Mouse (Mus musculus) lung, postnatal 25 days (tissue): ENCODE data around the gene Anxa6.
A peak's percentile ranks its signal among the peaks of the same experiment; 100 is the strongest.
"Not testable (repeated sequence)": the region's sequence is repeated elsewhere in the genome, so short reads cannot be mapped to it uniquely, and the experiment has no call there.

Experiments
- DNase-seq: peaks from one replicate; pipeline ENCODE4 v3.0.0; 2022; ENCODE audit warnings: low spot score

The Anxa6 gene

DNA sequence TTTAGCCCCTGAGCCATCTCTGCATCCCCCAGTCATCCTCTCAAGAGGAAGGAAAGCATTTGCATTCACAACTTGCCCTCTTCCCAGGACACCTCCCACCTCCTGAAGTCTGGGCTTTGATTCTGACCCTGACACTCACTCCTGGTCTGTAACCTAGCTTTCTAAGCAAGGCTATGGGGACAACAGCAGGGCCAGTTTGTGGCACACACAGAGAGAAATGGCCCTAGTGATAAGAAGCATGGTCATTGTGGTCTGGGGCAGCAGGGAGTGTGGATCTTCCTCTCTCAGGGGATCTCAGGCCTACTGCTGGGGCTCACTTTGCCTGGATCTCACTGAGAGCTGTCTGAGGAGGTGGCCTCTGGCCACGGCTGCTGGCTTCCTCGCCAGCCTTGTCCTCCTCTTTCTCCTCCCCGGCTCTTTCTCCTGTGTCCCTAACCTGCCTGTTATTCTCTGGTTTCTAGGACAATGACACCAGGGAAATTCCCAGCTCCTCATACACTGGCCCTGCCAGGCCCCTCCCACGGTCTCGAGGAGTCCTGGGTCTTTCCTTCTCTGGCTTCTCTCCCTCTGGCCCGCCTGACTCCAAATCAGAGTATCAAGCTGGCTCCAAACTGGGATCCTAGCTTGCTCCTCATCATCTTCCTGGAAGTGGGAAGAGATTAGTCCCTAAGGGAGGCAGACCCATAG, 71.9 kb downstream of the Anxa6 start:
- DNase-seq, result no peak

DNA sequence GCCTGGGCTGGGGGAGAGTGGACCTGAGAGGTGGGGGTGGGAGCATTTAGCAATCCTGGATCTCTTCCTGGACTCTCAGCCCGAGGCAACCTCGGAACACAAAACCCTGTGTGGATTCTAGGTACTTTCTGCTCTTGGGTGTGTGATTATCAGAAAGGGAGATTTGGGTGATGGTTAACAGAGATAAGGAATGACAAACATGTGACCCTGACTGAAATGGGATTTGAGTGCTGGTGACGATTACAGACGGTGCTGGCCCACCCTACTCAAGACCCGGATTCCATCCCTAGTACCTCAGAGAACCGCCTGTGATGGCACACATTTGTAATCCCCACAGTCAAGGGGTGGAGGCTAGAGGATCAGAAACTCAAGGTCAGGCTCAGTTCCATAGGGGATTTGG, 73.0 kb downstream of the Anxa6 start:
- DNase-seq, result no peak

DNA sequence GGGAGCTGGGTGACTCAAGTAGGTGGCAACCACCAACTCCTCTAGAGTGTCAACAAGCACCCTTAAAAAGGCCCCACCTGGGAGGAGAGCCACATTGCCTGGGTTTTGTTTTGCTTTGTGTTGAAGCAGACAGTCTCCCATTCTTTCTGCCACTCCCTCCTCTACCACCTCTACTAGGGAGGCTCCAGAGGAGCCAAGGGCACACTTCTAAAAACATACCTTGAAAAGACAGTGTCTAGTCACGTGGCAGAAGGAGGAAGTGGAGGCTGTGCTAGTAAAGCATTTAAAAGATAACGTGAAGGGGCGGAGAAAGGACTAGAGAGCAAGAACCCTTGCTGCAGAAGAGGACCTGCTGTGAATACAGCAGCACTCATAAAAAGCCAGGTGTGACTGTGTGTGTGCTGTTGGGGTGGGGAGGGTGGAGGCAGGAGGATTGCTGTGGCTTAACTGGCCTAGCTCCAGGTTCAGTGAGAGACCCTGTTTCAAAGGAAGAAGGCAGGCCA, 74.6 kb downstream of the Anxa6 start:
- peak; percentile 70 for DNase-seq

DNA sequence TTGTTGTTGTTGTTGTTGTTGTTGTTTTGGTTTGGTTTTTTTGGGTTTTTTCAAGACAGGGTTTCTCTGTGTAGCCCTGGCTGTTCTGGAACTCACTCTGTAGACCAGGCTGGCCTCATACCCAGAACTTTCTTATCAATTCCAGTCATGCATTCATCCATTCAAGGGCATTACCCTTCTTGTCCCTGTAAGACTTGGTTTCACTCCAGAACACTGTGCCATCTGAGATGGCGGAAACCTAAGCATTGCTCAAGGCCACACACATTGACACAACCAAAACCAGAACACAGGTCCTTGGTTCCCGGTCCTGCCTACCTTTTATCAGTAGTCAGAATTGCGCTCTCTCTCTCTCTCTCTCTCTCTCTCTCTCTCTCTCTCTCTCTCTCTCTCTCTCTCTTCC, 75.5 kb downstream of the Anxa6 start:
- not testable (repeated sequence) for DNase-seq

DNA sequence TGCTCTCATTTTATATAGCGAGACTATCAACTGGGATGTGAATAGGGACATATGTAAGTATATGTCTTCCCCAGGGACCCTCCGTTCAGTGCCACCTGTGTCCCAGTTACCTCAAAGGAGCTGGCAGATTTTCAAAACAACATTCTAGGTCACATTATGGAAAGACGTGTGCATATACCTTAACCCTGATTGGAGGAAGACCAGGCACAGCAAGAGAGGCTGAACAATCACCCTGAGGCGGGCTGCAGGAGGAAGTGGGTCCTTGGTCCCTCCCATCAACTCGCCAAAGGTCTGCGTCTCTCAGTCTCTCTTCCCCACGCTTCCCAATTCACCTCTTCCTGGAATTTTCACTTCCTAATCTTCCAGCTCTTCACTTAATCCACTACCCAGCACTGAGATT, 76.3 kb downstream of the Anxa6 start:
- peak; percentile 15 for DNase-seq

DNA sequence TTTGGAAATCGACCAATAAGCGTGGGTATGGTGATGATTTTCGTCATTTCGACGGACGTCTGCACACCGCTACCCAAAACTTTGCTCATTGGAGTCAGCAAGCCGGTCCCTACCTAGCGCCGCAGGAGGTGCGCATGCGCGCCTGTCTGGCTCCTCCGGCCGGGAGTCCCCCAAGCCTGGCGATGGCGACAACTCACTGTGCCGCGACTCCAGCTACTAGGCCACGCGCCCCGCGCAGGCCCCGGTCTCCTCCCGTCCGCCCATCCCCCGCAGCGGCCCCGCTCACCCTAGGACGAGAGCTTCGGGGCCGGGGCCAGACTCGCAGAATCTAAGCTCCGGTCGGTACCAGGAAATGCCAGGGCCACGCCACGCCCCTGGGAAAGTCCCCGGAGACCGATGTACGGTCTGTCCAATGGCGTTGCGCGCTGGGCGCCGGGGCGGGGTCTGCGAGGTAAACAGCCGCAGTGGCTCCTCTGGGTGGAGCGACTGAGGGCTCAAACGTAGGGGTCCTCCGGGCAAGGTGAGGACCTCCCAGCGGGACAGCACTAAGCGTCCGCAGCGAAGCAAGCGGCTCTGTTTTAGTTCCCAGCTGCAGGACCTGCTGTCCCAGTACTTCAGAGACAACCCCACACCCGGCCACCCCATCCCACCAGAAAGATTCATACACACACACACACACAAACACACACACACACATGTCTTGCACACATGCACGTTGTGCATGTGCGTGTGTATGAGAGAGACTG, 77.3 kb downstream of the Anxa6 start:
- peak; percentile 99 for DNase-seq

DNA sequence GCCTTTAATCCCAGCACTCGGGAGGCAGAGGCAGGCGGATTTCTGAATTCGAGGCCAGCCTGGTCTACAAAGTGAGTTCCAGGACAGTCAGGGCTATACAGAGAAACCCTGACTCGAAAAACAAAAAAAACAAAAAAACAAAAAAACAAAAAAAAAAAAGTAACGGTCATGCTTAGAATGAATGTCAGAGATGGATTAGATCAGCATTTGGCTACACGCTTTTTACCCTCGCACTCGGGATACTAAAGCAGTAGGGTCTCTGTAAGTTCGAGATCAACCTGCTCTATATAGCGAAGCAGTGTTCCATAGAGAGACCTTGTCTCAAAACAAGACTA, 77.9 kb downstream of the Anxa6 start:
- DNase-seq, result not testable (repeated sequence)

DNA sequence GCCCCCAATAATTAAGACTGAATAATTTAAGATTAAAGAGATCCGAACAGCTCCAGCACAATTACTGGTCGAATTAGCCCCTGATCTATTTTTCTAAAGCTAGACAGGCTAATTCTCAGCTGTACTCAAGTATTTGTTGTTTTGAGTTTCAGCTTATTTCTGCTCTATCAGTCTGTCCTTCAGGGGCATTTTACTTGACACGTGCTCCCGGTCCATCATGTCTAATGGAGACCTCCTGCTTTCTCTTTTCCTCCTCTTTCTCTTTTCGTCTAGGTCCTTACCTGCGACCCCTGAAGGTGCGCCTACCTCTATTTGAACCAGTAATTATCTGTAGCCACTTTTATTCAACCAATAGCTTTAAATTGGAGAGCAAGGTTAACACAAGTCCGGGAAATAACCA, 78.5 kb downstream of the Anxa6 start:
- no peak for DNase-seq

DNA sequence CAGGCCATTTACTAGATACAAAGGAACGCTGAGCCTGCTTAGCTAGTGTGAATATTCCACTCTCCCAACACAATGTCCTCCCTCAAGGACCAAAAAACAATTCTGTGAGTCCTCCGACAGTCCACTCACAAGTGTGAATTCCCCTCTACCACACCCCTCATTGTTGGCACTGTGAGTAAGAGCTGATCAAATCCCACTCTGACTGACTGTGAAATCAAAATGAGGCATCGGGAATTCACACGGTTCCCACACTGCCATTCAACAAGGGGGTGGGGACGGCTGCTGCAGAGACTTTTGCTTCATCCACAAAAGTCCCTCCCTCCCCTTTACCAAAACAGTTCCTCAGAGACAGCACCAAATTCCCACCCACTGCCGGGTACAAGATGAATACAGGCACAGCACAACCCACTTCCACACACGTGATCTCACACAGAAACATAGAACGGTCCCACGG, 79.2 kb downstream of the Anxa6 start:
- DNase-seq, result peak; percentile 22

DNA sequence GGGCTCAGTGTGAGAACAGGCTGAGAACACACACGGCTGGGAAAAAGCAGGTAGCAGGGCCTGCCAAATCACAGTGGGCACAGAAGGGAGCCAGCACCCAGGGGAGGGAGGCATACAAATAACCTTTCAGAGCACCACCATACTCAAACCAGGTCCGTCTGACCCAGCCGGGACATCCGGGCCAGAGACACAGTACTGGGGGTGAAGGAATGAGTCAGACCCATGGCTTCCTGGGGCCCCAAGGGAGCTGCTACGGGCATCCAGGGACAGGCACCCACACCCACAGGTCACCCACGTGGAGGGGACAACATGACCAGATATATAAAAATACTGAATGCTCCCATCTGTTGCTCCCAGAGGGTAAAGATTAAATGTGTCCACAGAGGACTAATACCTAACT, 80.6 kb downstream of the Anxa6 start:
- DNase-seq, result no peak

DNA sequence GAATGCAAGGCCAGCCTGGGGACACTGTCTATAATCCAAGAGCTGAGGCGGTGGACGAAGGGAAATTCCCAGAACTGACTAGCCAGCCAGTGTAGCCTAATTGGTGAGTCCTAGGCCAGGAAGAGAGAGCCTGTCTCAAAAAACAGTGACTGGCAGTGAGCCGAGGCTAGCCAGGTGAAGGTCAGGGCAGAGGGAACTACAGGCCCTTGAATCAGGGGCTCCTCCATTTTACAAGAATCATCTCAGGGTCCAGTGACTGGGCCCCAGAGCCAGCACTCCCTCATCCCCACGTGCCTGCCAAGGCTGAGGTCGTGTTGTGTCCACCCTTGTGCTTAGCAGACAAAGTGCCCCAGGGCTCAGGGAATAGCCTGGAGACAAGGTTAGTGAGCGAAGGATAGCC, 82.6 kb downstream of the Anxa6 start:
- DNase-seq, result no peak

DNA sequence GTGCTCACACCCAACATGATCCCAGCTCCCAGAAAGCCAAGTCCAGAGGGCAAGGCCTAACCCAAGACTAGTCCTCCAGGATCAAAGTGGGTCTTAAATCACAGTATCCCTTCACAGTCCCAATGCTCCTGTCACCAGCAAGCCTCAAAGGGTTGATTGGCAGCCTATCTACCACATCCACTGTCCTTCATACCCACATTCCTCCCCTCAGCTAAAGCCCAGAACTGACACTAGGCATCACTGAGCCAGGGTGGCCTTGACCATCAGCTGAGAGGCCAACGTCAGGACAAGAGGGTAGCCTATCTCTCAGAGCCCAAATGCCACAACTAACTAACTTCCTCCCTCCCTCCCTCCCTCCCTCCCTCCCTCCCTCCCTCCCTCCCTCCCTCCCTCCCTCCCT, 83.5 kb downstream of the Anxa6 start:
- no peak for DNase-seq

DNA sequence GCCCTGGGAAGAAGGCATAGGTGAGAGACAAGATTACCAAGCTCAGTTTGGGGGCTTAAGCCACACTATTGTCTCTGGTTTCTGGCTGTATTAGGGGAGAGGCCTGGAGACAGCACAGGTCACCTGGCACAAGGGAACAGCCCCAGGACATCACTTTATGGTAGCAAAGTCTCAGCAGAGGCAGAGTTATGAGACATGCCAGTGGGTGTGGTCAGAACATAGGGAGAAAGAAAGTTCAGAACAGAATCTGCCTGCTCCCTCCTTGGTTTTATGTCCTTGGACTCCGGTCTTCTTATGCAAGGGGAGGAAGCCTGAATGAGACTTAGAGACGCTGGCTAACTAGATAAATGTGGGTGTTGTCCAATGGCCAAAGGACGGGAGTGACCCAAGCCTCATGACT, 88.5 kb downstream of the Anxa6 start:
- no peak for DNase-seq

DNA sequence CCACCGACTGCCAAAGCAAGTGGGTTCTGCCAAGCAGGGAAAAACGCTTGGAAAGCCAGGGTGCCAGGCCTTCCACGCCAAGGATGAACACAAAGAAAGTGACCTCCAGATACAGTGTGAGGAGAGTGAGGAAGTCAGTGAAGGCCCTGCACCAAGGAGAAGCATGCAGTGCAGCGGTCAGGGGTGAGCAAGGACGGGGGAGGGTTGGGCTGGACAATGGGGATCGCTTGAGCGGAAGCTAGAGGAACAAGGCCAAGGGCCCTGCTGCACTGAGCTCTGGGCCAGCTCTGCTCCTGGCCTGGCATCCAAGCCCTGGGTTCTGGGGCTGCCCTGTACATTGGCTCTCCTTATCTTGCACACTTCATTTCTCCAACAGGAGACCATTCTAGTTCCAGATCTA, 93.2 kb downstream of the Anxa6 start:
- no peak for DNase-seq

DNA sequence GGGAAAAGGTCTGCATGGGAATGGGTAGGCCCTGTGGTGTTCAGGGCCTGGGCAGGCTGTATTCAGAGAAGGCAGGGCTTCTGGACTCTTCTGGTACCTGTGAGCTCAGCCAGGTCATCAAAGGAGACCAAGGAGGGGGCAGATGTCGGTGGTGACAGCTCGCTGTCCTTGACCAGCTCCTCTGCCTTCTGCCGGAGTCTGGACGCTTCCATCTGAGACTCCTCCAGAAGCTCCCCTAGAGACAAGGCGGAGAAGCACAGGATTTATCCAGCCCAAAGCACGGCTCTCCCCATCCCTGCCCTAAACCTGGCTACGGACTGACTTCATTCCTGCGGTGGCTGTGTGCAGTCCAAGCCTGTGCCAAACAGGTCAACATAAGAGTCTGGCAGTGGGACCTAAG, 93.7 kb downstream of the Anxa6 start:
- no peak for DNase-seq

DNA sequence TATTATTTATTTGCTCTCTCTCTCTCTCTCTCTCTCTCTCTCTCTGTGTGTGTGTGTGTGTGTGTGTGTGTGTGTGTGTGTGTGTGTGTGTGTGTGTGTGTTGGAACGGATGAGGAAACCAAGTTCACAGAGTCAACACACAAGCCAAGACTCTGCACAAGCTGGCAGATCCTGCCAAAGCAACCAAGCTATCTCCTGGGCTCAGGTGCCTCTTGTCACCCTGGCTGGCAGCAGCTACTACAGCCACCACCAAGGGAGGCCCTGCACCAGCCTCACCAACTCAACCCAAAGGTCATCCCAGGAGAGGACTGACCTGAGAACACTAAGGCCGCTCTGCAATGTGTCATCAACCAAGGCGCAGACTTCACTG, 96.5 kb downstream of the Anxa6 start:
- no peak for DNase-seq

DNA sequence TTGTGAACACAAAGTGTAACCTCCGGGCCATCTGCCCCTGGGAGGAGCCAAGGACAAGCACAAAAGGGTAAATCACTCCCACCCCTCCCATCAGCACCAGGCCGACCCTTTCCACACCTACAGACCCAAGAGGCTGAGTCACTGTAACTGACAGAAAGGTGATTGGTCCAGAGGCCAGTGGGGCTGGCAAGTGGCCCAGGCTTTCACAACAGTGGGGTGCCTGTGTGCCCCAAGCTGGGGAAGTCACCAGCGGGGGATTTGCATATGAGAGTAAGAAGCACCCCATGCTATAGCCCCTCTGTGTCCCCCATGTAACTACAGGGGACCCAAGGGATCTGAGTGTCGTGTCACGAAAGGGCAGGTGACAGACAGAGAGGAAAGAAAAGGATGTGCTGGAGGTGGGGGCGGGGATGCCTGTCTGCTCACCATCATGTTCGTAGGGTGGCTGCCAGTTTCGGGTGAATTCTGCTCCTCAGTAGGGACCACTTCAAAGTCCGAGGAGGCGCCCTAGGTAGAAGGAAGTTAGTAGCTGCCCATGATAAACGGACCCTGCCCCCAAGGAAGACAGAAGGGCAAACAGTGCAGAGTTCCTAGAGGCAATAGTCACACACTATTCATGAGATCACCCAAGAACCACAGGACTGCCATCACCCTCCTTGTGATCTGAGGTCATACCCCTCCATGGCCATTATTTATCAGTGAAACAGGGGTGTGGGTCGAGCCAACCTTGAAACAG, 97.0 kb downstream of the Anxa6 start:
- peak; percentile 59 for DNase-seq

DNA sequence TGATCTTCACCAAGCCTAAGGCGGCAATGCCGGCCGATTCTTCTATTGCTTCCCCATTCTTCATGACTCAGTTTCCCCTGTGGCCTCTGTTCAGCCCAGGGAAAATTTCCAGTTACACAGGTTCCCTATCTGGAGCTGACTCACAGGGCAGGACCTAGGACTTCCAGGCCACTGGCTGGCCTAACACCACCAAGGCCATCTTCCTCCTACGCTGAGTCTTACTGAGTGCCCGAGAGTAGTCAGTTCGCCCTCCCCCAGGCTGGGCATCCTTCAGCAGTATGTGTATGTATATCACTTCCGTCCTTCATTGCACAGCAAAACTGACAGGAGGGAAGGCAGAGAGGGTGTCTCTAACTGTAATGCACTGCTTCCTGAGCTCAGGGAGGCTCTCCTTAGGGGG, 99.0 kb downstream of the Anxa6 start:
- DNase-seq, result no peak

DNA sequence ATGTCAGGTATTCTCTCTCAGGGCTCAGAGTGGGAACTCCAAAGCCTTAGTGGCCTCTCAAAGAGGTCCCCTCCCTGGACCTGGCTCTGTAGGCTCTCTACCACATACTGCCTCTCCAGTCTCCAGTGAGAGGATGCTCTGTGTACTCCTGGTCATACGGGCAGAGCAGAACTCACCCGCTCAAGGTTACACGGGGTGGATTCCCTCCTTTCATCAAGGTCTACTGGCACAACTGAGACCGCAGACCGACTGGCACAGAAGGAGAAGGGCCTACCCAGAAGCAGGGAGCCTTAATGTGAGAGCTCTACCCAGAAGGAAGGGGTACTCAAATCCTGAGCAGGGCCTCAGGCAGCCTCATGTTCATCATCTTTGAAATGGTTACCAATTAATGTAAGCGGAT, 100.7 kb downstream of the Anxa6 start:
- DNase-seq, result no peak

DNA sequence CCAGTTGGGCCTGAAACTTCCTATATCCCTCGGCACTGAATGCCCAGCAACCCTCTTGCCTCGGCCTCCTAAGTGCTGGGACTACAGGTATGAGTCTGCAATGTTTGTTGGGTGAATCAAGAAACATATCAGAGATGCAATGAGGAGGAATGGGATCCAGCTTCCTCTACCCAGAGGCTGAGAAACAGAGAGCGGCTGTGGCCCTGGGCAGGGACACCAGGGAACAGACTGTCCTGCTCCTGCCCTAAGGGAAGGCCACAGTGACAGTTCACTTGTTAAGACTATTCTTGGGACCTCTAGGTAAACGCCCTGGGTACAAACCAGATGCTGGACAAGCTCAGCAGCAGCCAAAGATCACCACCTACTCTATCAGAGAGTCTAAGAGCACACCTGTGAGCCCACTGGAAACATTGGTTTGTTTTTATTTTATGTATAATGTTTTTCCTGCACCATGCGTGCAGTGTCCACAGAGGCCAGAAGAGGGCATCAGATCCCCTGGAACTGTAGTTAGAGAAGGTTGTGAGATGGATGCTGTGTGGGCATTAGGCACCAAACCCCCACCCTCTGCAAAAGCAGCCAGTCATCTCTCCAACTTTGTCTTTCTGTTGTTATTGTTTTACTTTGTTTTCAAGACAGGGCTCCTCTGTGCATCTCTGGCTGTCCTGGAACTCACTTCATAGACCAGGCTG, 101.7 kb downstream of the Anxa6 start:
- peak; percentile 55 for DNase-seq

DNA sequence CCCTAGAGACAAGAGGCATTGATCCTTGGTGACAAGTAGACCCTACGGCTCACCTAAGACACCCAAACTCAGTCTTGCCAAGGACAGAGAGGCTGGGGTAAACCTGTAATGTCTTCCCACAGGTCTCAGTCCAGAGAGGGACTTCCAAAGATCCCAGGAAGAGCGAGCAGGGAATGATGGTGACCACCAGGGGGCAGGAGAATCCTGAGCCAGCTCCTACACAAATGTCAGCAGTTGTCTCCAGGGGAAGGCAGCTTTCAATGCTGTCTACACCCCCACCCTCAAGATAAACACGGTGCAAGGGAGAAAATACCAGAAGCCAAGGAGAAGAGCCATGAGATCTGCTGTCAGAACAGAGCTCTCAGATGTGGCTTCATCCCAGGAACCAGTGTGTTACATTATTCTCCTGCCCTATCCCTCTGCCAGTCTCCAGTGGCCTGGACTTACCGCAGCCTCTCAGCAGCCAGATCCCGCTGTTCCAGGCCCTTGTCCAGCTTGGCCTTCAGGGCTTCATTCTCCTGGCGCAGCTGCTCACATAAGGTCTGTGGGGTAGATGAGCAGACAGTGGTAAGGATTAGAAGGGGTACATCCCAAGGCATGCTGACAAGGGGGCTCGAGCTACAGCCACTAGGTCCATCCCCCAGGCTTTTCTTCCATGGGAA, 102.8 kb downstream of the Anxa6 start:
- peak; percentile 45 for DNase-seq

DNA sequence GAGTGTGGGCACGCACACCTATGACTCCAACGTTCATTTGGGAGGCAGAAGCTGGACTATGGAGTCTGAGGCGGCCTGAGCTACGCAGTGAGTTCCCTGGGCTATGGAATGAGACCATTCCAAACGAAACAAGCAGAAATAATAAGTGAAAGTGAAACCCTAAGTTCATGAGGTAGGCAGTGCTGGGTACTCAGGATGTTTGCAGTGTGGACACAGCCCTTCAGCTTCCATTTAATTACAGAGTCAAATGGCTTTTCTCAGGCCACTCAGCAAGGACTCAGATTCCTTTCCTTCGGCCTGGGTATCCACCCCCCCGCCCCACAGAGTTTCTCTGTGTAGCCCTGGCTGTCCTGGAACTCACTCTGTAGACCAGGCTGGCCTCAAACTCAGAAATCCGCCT, 103.5 kb downstream of the Anxa6 start:
- DNase-seq, result no peak
